Mouse (Mus musculus) left cerebral cortex, postnatal 4 days (tissue): ENCODE results near the gene Gm21788. TPM values are rescaled to one million over a fixed set of nuclear protein-coding genes. Genes with fewer than 3 reads are reported as not detected.
"Not testable (repeated sequence)": the region's sequence is repeated elsewhere in the genome, so short reads cannot be mapped to it uniquely, and the experiment has no call there.

Experiments
- DNase-seq: peaks from one replicate; pipeline ENCODE4 v3.0.0-alpha.2; 2022
- intact Hi-C: fragments of 180-260 bp; cut with DNase I; formaldehyde crosslinking; loops from one replicate; pipeline ENCODE4 v1.15.1; 2025
- total RNA-seq, 2 experiments: library from RNA; stranded (reverse); gene quantifications; 2 replicates each; pipeline ENCODE4 v1.2.3; 2021

The Gm21788 gene
- not detected for total RNA-seq

GRCm38 (mm10) chrY:7404710-7405109 lies at the start of gene Gm21788:
TSS of gene Gm21788 (plus strand) at chrY:7405010.
- intact Hi-C loops, DNase-seq: not testable (repeated sequence)

Other genes starting within 250 kb of the Gm21788 start
- not detected for gene Gm21244, start 235.7 kb upstream of the Gm21788 start, total RNA-seq
- gene Gm28998, start 151.2 kb upstream of the Gm21788 start, total RNA-seq: not detected
- gene Gm20826, start 233.5 kb downstream of the Gm21788 start, total RNA-seq: not detected